Mouse (Mus musculus): ENCODE data around the gene Snw1. TPM values are rescaled to one million over a fixed set of nuclear protein-coding genes. Genes with fewer than 3 reads are reported as not detected.

Gene Snw1
- total RNA-seq, 2 experiments from 2014 or later: 44.9 to 48.5 TPM

Small RNAs within 50 kb of the gene (microRNA-seq; reads per million reads assigned to microRNA genes)
- 44.6 reads per million, percentile 49 among the genes with 10 or more reads in this experiment for gene Mir3068

Other genes with a start within 250 kb of the Snw1 start
- under 1 TPM; 0.71 to 0.81 TPM for gene Noxred1, start 233.5 kb downstream of the Snw1 start, total RNA-seq (2021)
- 10 to 100 TPM; 60.9 to 61.7 TPM for gene Vipas39, start 206.0 kb downstream of the Snw1 start, total RNA-seq (2021)
- 100 to 1,000 TPM; 157 to 158 TPM for gene Ahsa1, start 205.8 kb downstream of the Snw1 start, total RNA-seq (2021)
- 1 to 10 TPM in 1 of 2 experiments, under 1 TPM in 1; 0.84 to 1.1 TPM for gene Ism2, start 172.6 kb downstream of the Snw1 start, total RNA-seq (2021)
- gene Sptlc2, start 83.9 kb downstream of the Snw1 start, total RNA-seq (2021): 10 to 100 TPM; 61.4 to 64.8 TPM
- gene Slirp, start 28.4 kb downstream of the Snw1 start, total RNA-seq (2021): 10 to 100 TPM; 89.7 to 95.3 TPM
- gene Alkbh1, start 28.3 kb downstream of the Snw1 start, total RNA-seq (2021): 10 to 100 TPM; 19.3 to 19.6 TPM
- gene Gm5788, start 22.4 kb upstream of the Snw1 start, total RNA-seq (2021): not detected
- not detected for gene Gm8300, start 42.0 kb upstream of the Snw1 start, total RNA-seq (2021)
- gene Oog1, start 130.4 kb upstream of the Snw1 start, total RNA-seq (2021): not detected
- not detected for gene Gm4027, start 146.6 kb upstream of the Snw1 start, total RNA-seq (2021)
- gene Gm16381, start 172.3 kb upstream of the Snw1 start, total RNA-seq (2021): not detected

Data from left cerebral cortex, postnatal 10 days (tissue).